Mouse (Mus musculus): ENCODE data around the gene Igsf8. TPM values are rescaled to one million over a fixed set of nuclear protein-coding genes. Genes with fewer than 3 reads are reported as not detected.
"Not testable (repeated sequence)": the region's sequence is repeated elsewhere in the genome, so short reads cannot be mapped to it uniquely, and the experiment has no call there.

Igsf8 gene
- polyA plus RNA-seq, 1 experiment from 2014 or later: 142 TPM

- no peaks in the 10 kb centered on the region for H3K36me3 ChIP-seq
- H3K4me3 ChIP-seq: no peak overlapping the region
- peaks cover 47% of the 10 kb centered on the region for H3K4me1 ChIP-seq (replicated peaks)
- no peak for DNase-seq (ENCODE audit: low spot score)
- no peaks in the 10 kb centered on the region for H3K9me3 ChIP-seq
- peak overlapping the region; percentile 75 for H3K27ac ChIP-seq
- 26% methylated on average over 6 of the region's 6 CpGs for WGBS
- H3K27me3 ChIP-seq (ENCODE audit: insufficient read depth, poor library complexity, severe bottlenecking): peaks cover 32% of the 10 kb centered on the region
These were observed 20.3 kb upstream of the Igsf8 start for GRCm38 (mm10) chr1:172240945-172241708.

- peaks cover 41% of the 10 kb centered on the region for H3K27me3 ChIP-seq (ENCODE audit: insufficient read depth, poor library complexity, severe bottlenecking)
- peaks cover 50% of the 10 kb centered on the region for H3K4me1 ChIP-seq (replicated peaks)
- no peaks in the 10 kb centered on the region for H3K36me3 ChIP-seq
- WGBS: 33% methylated on average over 2 of the region's 2 CpGs
- H3K27ac ChIP-seq: peak overlapping the region; percentile 75
- no peaks in the 10 kb centered on the region for H3K9me3 ChIP-seq
- peak; percentile 45 for DNase-seq (ENCODE audit: low spot score)
- H3K4me3 ChIP-seq: no peak overlapping the region
These were observed 19.0 kb upstream of the Igsf8 start for GRCm38 (mm10) chr1:172242401-172242800.

GRCm38 (mm10) chr1:172243547-172244205, 17.8 kb upstream of the Igsf8 start:
- peak overlapping the region; percentile 27; the same call in 1 of the 2 replicates for H3K4me3 ChIP-seq

GRCm38 (mm10) chr1:172244645-172245044, 16.8 kb upstream of the Igsf8 start:
- DNase-seq (ENCODE audit: low spot score); H3K36me3 ChIP-seq; H3K27ac ChIP-seq; H3K9me3 ChIP-seq: not testable (repeated sequence)
- H3K4me1 ChIP-seq (replicated peaks): peaks cover 53% of the 10 kb centered on the region
- 39% methylated on average over 23 of the region's 23 CpGs for WGBS
- H3K27me3 ChIP-seq (ENCODE audit: insufficient read depth, poor library complexity, severe bottlenecking): peaks cover 41% of the 10 kb centered on the region
- peak overlapping the region; percentile 27 for H3K4me3 ChIP-seq

More at GRCm38 (mm10) chr1:172243547-172244205, 17.8 kb upstream of the Igsf8 start:
- Histone ChIP-seq H3K4me1 (replicated peaks) (peaks cover 53% of the 10 kb centered on the region), H3K27me3 (ENCODE audit: insufficient read depth, poor library complexity, severe bottlenecking) (peaks cover 41% of the 10 kb centered on the region), H3K36me3 (no peaks in the 10 kb centered on the region), H3K27ac (peak overlapping the region; percentile 75; the same call in 1 of the 2 replicates), H3K9me3 (no peaks in the 10 kb centered on the region)
- DNase-seq (ENCODE audit: low spot score): no peak
- 29% methylated on average over 16 of the region's 16 CpGs for WGBS

GRCm38 (mm10) chr1:172247216-172247615, 14.2 kb upstream of the Igsf8 start:
- no peaks in the 10 kb centered on the region for H3K9me3 ChIP-seq
- no peak for DNase-seq (ENCODE audit: low spot score)
- H3K27me3 ChIP-seq (ENCODE audit: insufficient read depth, poor library complexity, severe bottlenecking): peaks cover 41% of the 10 kb centered on the region
- WGBS: 79% methylated on average over 4 of the region's 4 CpGs
- peaks cover 33% of the 10 kb centered on the region for H3K4me1 ChIP-seq (replicated peaks)
- H3K27ac ChIP-seq: peak overlapping the region; percentile 57; the same call in 1 of the 2 replicates
- H3K4me3 ChIP-seq: no peak overlapping the region
- no peaks in the 10 kb centered on the region for H3K36me3 ChIP-seq

- no peaks in the 10 kb centered on the region for H3K36me3 ChIP-seq
- H3K27ac ChIP-seq: peak overlapping the region; percentile 57; the same call in 1 of the 2 replicates
- H3K9me3 ChIP-seq: no peaks in the 10 kb centered on the region
- 58% methylated on average over 2 of the region's 2 CpGs for WGBS
- peaks cover 29% of the 10 kb centered on the region for H3K4me1 ChIP-seq (replicated peaks)
- peak; percentile 61 for DNase-seq (ENCODE audit: low spot score)
- H3K27me3 ChIP-seq (ENCODE audit: insufficient read depth, poor library complexity, severe bottlenecking): peaks cover 41% of the 10 kb centered on the region
- no peak overlapping the region for H3K4me3 ChIP-seq
These were observed 13.8 kb upstream of the Igsf8 start for GRCm38 (mm10) chr1:172247679-172248078.

- 89% methylated on average over 6 of the region's 6 CpGs for whole genome bisulfite sequencing
- Histone ChIP-seq H3K4me3 (no peak within 1 kb of the TSS), H3K9me3 (0 out of 2 replicates have a peak, but pooled peaks cover 2% of the 10 kb centered on the region), H3K27me3 (ENCODE audit: insufficient read depth, poor library complexity, severe bottlenecking) (no peaks in the 10 kb centered on the region), H3K4me1 (replicated peaks) (peaks cover 24% of the 10 kb centered on the region), H3K36me3 (no peaks in the 10 kb centered on the region), H3K27ac (no peak within 1 kb of the TSS)
- no peak for DNase-seq (ENCODE audit: low spot score)
These were observed 3.1 kb upstream of the Igsf8 start, which contains the start of gene Atp1a4 for GRCm38 (mm10) chr1:172258314-172258713. Atp1a4 (minus strand) TSS chr1:172258414.

GRCm38 (mm10) chr1:172271208-172271607, 9.8 kb downstream of the Igsf8 start:
- DNase-seq (ENCODE audit: low spot score): no peak
- H3K27me3 ChIP-seq (ENCODE audit: insufficient read depth, poor library complexity, severe bottlenecking): no peaks in the 10 kb centered on the region
- peaks cover 17% of the 10 kb centered on the region for H3K4me1 ChIP-seq (replicated peaks)
- no peak overlapping the region for H3K4me3 ChIP-seq
- no peaks in the 10 kb centered on the region for H3K36me3 ChIP-seq
- H3K9me3 ChIP-seq: no peaks in the 10 kb centered on the region
- 80% methylated on average over 3 of the region's 3 CpGs for whole genome bisulfite sequencing
- no peak overlapping the region for H3K27ac ChIP-seq

- Histone ChIP-seq H3K27ac (peak overlapping the region; percentile 25; the same call in 1 of the 2 replicates), H3K4me1 (replicated peaks) (peaks cover 17% of the 10 kb centered on the region), H3K27me3 (ENCODE audit: insufficient read depth, poor library complexity, severe bottlenecking) (no peaks in the 10 kb centered on the region), H3K36me3 (no peaks in the 10 kb centered on the region), H3K4me3 (no peak overlapping the region), H3K9me3 (no peaks in the 10 kb centered on the region)
- 50% methylated on average over 10 of the region's 10 CpGs for WGBS
- DNase-seq (ENCODE audit: low spot score): peak; percentile 29
These were observed 10.3 kb downstream of the Igsf8 start for GRCm38 (mm10) chr1:172271765-172272164.

GRCm38 (mm10) chr1:172273386-172273785, 11.9 kb downstream of the Igsf8 start:
- no peaks in the 10 kb centered on the region for H3K9me3 ChIP-seq

GRCm38 (mm10) chr1:172274116-172274515, 12.7 kb downstream of the Igsf8 start:
- DNase-seq (ENCODE audit: low spot score): no peak
- no peaks in the 10 kb centered on the region for H3K36me3 ChIP-seq
- H3K27me3 ChIP-seq (ENCODE audit: insufficient read depth, poor library complexity, severe bottlenecking): no peaks in the 10 kb centered on the region
- no peaks in the 10 kb centered on the region for H3K9me3 ChIP-seq
- H3K27ac ChIP-seq: no peak overlapping the region
- WGBS: 65% methylated on average over 5 of the region's 5 CpGs
- no peak overlapping the region for H3K4me3 ChIP-seq
- peaks cover 17% of the 10 kb centered on the region for H3K4me1 ChIP-seq (replicated peaks)

More at GRCm38 (mm10) chr1:172273386-172273785, 11.9 kb downstream of the Igsf8 start:
- WGBS: 92% methylated on average over 6 of the region's 6 CpGs
- no peak for DNase-seq (ENCODE audit: low spot score)
- Histone ChIP-seq H3K4me1 (replicated peaks) (peaks cover 17% of the 10 kb centered on the region), H3K36me3 (no peaks in the 10 kb centered on the region), H3K27me3 (ENCODE audit: insufficient read depth, poor library complexity, severe bottlenecking) (no peaks in the 10 kb centered on the region), H3K4me3 (no peak overlapping the region), H3K27ac (no peak overlapping the region)

- DNase-seq (ENCODE audit: low spot score): no peak
- H3K4me3 ChIP-seq: no peak overlapping the region
- H3K4me1 ChIP-seq (replicated peaks): peaks cover 17% of the 10 kb centered on the region
- no peaks in the 10 kb centered on the region for H3K27me3 ChIP-seq (ENCODE audit: insufficient read depth, poor library complexity, severe bottlenecking)
- no peak overlapping the region for H3K27ac ChIP-seq
- 73% methylated on average over 5 of the region's 5 CpGs for WGBS
- no peaks in the 10 kb centered on the region for H3K9me3 ChIP-seq
- H3K36me3 ChIP-seq: no peaks in the 10 kb centered on the region
These were observed 13.1 kb downstream of the Igsf8 start for GRCm38 (mm10) chr1:172274547-172274946.

GRCm38 (mm10) chr1:172277172-172277571, 15.7 kb downstream of the Igsf8 start:
- Histone ChIP-seq H3K4me3 (no peak overlapping the region), H3K36me3 (no peaks in the 10 kb centered on the region), H3K4me1 (replicated peaks) (peaks cover 6% of the 10 kb centered on the region), H3K9me3 (no peaks in the 10 kb centered on the region), H3K27me3 (ENCODE audit: insufficient read depth, poor library complexity, severe bottlenecking) (no peaks in the 10 kb centered on the region), H3K27ac (no peak overlapping the region)
- 82% methylated on average over 3 of the region's 3 CpGs for WGBS
- DNase-seq (ENCODE audit: low spot score): no peak
